Mouse (Mus musculus) A20 (cell line): ENCODE measurements around the gene Mrrf.

Source experiments
- DNase-seq: peaks from one replicate; pipeline ENCODE4 v3.0.0-alpha.2; 2011; ENCODE audit warnings: low read depth, low spot score

Mrrf gene

GRCm38 (mm10) chr2:36230967-36231366, 94.8 kb downstream of the Mrrf start:
- DNase-seq = no peak

DNA sequence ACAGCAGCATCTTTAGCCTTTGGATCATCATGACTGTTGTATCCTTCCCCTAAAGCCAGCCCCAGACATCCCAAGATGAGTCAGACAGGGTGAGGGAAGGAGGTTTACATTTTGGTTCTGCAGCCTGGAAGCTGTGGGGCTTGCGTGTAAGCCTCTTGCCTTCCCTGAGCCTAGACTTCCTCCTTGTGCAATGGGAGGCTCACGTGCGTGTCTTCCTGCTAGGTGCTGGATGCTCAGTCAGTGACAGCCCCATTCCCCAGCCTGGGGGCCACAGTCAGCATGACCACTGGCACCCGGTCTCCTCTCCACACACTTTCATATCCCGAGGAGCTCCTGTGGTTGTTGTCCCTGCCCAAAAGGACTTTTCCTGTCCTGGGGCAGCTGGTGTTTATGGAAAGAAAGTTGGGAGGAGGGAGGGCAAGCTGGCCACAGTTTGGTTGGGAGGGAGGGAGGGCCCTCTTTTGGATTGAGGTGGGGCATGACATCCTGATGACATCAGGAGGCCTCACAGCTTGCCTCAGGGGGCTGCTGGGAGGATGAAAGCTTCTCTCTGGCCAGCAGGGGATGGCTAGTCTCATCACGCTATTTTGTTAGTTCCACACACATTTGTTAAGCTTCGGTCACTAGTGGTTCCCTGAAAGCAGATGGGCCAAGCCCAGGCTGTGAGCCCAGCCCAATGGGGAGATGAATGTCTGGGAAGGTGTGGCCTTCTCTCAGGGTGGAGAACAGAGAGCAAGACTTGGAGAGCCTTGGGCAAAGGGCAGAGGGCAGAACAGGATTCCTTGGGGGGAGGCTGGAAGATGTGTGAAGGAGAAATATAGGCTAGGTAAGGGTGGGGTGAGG, 98.6 kb downstream of the Mrrf start:
- no peak for DNase-seq

GRCm38 (mm10) chr2:36235917-36236316, 99.7 kb downstream of the Mrrf start:
- DNase-seq = no peak

DNA sequence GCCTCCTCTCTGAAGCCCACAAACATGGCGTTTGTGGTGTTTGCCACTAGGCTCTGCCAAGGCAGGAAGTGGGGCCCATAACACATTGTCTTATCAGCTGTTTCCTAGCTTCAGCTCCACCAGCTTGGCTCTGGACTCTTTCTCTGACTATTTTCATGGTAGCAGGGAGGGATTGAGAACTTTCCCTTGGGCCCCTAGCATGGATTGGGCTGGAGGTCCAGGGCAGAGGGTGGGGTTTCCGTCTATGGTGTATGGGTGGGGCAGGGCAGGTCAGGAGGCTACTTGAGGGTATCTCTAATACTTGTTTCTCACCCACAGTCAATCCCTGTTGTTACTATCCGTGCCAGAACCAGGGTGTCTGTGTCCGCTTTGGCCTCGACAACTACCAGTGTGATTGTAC, 100.7 kb downstream of the Mrrf start:
- DNase-seq = no peak

- no peak for DNase-seq
These were observed 101.4 kb downstream of the Mrrf start for GRCm38 (mm10) chr2:36237557-36237956.

GRCm38 (mm10) chr2:36238467-36238866, 102.3 kb downstream of the Mrrf start:
- no peak for DNase-seq

- DNase-seq = no peak
These were observed 102.8 kb downstream of the Mrrf start for GRCm38 (mm10) chr2:36238951-36239350.
